Mouse (Mus musculus) lung, postnatal 0 days (tissue): ENCODE measurements around the gene Ccdc174.

Experiments
- CTCF ChIP-seq: IDR thresholded peaks from 2 replicates; pipeline ENCODE4 v1.5.1; 2016; ENCODE audit warnings: antibody characterized with exemption, mild to moderate bottlenecking
- EP300 ChIP-seq: IDR thresholded peaks from 2 replicates; pipeline ENCODE4 v1.6.1; 2016; ENCODE audit warnings: antibody characterized with exemption, mild to moderate bottlenecking, control low read depth

- peak; percentile 78 for TF ChIP-seq CTCF
- no peak for TF ChIP-seq EP300
Measured at GRCm38 (mm10) chr6:91852550-91852949, 25.3 kb upstream of the Ccdc174 start.
